Mouse (Mus musculus): ENCODE data around the gene Prep. TPM values are rescaled to one million over a fixed set of nuclear protein-coding genes. Genes with fewer than 3 reads are reported as not detected.

Gene Prep
- polyA plus RNA-seq, 1 experiment = 5.2 TPM

DNA sequence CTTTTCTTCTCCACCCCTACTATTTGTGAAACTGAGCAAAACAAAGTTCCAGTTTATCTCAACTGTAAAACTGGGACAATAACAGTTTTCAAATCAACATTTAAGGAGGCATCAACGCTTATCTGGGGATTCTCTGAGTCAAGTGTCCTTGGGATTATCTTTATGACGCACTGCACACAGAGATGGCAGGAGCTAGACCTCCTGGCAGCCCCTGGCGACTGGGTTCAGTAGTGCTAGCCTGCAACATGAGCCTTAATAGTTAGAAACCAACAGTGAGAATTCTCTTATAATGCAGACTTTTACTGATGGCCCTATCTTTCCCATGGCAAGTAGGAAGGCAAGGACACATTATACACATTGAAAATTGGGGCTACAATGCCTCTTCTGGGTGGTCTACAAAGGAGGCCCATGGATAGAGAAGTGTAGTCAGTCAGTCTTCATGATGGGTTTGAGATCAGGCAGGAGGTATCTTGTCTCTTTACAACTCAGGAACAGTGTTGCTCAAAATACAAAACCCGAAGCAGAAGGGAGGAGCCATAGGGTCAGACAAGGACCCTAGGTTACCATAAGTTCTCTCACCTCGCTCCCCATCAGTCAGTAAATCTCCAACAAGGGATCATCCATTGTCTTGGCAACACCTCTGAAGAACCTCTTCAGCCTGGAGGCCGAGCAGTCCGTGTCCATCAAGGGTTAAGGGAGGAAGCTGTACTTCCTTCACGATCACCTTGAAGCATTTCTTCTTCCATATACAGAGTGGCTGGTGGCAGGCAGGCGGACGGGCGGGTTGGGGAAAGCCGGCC is 672 bp upstream of the Prep start:
- Histone ChIP-seq H3K4me3 (ENCODE audit: extremely low read depth, insufficient read depth, insufficient read length) (peak overlapping the region; percentile 82), H3K27me3 (ENCODE audit: control insufficient read depth, insufficient read depth, low read length) (no peaks in the 10 kb centered on the region), H3K36me3 (ENCODE audit: control insufficient read depth, insufficient read depth, low read length) (no peaks in the 10 kb centered on the region), H3K27ac (ENCODE audit: insufficient read depth, low read length) (peak overlapping the region; percentile 82), H3K4me1 (ENCODE audit: control insufficient read depth, insufficient read depth, insufficient read length) (peaks cover 3% of the 10 kb centered on the region; the same call in 1 of the 2 replicates)
- DNase-seq (ENCODE audit: low read depth in 1 of 2, low spot score in 2 of 2) = no peak
- TF ChIP-seq POLR2A (IDR thresholded peaks at IDR 0.05; ENCODE audit: low read depth, low read length) (no peak), CTCF (IDR thresholded peaks at IDR 0.05; ENCODE audit: extremely low read depth, insufficient read depth, insufficient read length, insufficient replicate concordance) (no peak)
- WGBS = 16% methylated on average over 12 of the region's 12 CpGs

DNA sequence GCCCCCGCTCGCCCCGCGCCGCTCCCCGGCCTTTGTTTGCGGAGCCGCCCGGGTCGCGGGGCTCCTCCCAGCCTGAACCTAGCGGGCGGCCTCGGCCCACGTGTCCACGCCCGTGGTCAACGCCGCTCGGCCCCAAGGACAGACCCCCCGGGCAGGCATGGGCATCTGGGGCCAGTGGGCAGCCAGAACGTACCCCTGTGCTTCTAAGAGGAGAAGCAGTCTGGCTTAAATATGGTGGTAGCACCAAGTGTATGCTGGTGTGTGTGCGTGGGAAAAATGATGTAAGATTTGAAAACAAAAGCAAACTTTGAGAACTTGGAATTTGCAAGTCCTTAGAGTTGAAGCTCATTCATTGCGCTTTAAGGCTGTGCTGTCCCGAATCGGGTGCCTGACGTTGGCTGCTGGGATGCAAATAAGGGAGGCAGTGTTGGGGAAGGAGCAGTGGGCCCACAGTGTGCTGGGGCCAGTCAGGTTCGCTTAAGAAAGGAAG is 478 bp downstream of the Prep start:
- Histone ChIP-seq H3K36me3 (ENCODE audit: control insufficient read depth, insufficient read depth, low read length) (no peaks in the 10 kb centered on the region), H3K4me3 (ENCODE audit: extremely low read depth, insufficient read depth, insufficient read length) (peak overlapping the region; percentile 82), H3K27ac (ENCODE audit: insufficient read depth, low read length) (0 out of 2 replicates have a peak overlapping the region, but pooled peaks have one; percentile 47), H3K4me1 (ENCODE audit: control insufficient read depth, insufficient read depth, insufficient read length) (peaks cover 3% of the 10 kb centered on the region; the same call in 1 of the 2 replicates), H3K27me3 (ENCODE audit: control insufficient read depth, insufficient read depth, low read length) (no peaks in the 10 kb centered on the region)
- 1% methylated on average over 28 of the region's 28 CpGs for WGBS
- DNase-seq (ENCODE audit: low read depth in 1 of 2, low spot score in 2 of 2) = peak in 1 of 2 experiments; percentile 19
- TF ChIP-seq CTCF (IDR thresholded peaks at IDR 0.05; ENCODE audit: extremely low read depth, insufficient read depth, insufficient read length, insufficient replicate concordance) (no peak), POLR2A (IDR thresholded peaks at IDR 0.05; ENCODE audit: low read depth, low read length) (no peak)

DNA sequence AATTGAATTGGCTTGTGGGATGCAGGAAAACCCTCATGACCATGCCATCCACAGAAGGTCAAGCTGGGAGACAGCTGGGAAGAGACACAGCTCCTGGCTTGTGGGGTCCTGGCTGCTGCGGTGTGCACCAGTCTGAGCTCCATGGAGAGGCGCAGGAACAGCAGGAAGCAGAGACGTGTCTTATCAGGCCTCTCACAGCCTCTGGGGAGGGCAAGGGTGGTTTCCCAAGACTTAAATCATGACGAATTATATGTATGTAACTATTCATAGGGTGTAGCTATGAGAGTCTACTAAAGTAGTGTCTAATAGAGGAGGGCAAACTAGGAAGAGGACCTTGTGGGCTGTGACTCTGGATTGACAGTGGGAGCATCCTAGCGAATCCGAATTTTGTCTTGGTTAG is 2.6 kb downstream of the Prep start:
- no peak for DNase-seq (ENCODE audit: low read depth in 1 of 2, low spot score in 2 of 2)
- TF ChIP-seq POLR2A (IDR thresholded peaks at IDR 0.05; ENCODE audit: low read depth, low read length) = no peak
- TF ChIP-seq CTCF (IDR thresholded peaks at IDR 0.05; ENCODE audit: extremely low read depth, insufficient read depth, insufficient read length, insufficient replicate concordance) = no peak

DNA sequence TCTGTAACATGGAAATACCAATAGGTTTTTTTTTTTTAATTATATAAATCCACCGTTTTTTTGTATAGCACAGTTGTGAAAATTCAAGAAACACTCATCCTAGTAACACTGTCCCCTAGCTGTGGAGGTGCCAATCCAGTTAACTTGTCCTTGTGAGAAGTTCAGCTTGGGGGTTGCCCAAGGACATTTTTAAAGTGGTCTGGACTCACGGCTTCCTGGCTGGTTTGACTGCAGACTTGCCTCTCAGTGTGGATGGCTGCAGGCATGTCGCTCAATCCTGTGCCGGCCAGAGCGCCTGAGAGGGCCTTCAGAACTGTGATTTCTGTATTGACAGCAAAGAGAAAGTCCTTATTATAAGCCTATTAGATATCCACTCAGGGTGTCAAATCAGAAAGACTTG is 3.4 kb downstream of the Prep start:
- WGBS = 94% methylated on average over 5 of the region's 5 CpGs
- H3K27me3 ChIP-seq (ENCODE audit: control insufficient read depth, insufficient read depth, low read length) = no peaks in the 10 kb centered on the region

More for the DNA sequence above, 2.6 kb downstream of the Prep start:
- Histone ChIP-seq H3K4me1 (ENCODE audit: control insufficient read depth, insufficient read depth, insufficient read length) (peaks cover 3% of the 10 kb centered on the region; the same call in 1 of the 2 replicates), H3K27ac (ENCODE audit: insufficient read depth, low read length) (no peak overlapping the region), H3K36me3 (ENCODE audit: control insufficient read depth, insufficient read depth, low read length) (peaks cover 5% of the 10 kb centered on the region), H3K4me3 (ENCODE audit: extremely low read depth, insufficient read depth, insufficient read length) (no peak overlapping the region), H3K27me3 (ENCODE audit: control insufficient read depth, insufficient read depth, low read length) (no peaks in the 10 kb centered on the region)
- WGBS = 61% methylated on average over 6 of the region's 6 CpGs

DNA sequence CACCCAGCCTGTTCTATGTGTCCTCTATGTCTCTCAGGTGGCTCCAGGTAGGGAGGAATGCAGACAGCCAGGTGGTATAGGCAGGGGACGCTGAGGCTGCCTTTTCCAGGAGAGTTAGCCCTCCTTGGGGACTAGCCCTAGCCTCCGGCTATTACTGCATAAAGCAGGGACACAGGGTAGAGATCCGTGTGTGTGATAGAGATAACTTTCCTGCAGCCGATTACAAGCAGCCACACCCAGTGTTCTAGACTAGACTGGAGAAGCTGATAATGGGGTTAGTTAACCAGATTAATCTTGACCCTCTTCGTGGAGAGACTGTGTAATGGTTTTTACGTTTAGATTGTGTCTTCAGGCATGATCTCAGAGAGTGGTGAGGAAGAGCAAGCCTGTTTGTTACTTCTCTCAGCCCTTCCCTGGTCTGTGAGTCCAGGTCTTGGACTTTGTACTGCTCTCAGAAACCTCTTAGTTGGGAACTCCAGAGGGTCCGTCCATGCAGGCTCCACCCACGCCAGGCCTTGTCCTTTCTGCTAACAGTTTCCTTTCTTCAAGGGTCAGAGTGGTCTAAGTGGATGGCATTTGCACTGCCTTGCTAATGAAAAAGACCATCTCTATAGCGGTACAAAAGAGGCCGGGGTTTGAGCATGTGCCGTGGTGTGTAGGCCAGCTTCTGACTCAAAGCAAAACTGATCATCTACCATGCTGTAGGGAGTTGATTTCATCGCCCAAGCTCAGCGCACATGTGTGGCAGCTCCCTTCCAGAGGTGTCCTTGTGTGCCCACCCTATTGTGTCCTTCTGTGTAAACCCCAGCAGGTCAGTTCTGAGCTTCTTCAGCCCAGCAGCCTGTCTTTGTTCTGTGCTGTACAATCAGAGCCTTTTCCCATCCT is 4.2 kb downstream of the Prep start:
- H3K27ac ChIP-seq (ENCODE audit: insufficient read depth, low read length) = no peak overlapping the region
- TF ChIP-seq CTCF (IDR thresholded peaks at IDR 0.05; ENCODE audit: extremely low read depth, insufficient read depth, insufficient read length, insufficient replicate concordance) (no peak), POLR2A (IDR thresholded peaks at IDR 0.05; ENCODE audit: low read depth, low read length) (no peak)
- no peak for DNase-seq (ENCODE audit: low read depth in 1 of 2, low spot score in 2 of 2)
- peaks cover 5% of the 10 kb centered on the region for H3K36me3 ChIP-seq (ENCODE audit: control insufficient read depth, insufficient read depth, low read length)
- no peaks in the 10 kb centered on the region for H3K27me3 ChIP-seq (ENCODE audit: control insufficient read depth, insufficient read depth, low read length)
- no peak overlapping the region for H3K4me3 ChIP-seq (ENCODE audit: extremely low read depth, insufficient read depth, insufficient read length)
- peaks cover under 1% of the 10 kb centered on the region; the same call in 1 of the 2 replicates for H3K4me1 ChIP-seq (ENCODE audit: control insufficient read depth, insufficient read depth, insufficient read length)
- WGBS = 87% methylated on average over 13 of the region's 13 CpGs

More for the DNA sequence above, 3.4 kb downstream of the Prep start:
- no peak for TF ChIP-seq CTCF (IDR thresholded peaks at IDR 0.05; ENCODE audit: extremely low read depth, insufficient read depth, insufficient read length, insufficient replicate concordance)
- TF ChIP-seq POLR2A (IDR thresholded peaks at IDR 0.05; ENCODE audit: low read depth, low read length) = no peak
- Histone ChIP-seq H3K36me3 (ENCODE audit: control insufficient read depth, insufficient read depth, low read length) (peaks cover 5% of the 10 kb centered on the region), H3K27ac (ENCODE audit: insufficient read depth, low read length) (no peak overlapping the region), H3K4me3 (ENCODE audit: extremely low read depth, insufficient read depth, insufficient read length) (no peak overlapping the region), H3K4me1 (ENCODE audit: control insufficient read depth, insufficient read depth, insufficient read length) (peaks cover 3% of the 10 kb centered on the region; the same call in 1 of the 2 replicates)
- no peak for DNase-seq (ENCODE audit: low read depth in 1 of 2, low spot score in 2 of 2)

DNA sequence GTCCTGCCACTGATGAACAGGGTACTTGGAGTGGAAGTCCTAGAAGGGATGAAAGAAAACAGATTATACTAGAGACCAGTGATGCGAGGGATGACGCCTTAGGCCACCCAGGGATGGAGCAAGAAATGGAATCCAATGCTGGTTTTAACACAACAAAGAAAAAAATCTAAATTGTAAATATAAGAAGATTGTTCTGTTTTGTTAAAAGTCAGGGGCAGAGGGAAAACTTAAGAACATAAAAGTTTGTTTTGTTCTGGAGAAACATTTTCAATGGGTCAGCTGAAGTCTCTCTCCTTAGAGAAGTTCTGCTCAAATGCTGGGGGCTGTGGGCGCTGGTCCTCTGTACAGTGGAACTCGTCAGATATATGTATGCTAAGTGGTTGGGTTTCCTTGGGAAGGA is 5.3 kb downstream of the Prep start:
- Histone ChIP-seq H3K27me3 (ENCODE audit: control insufficient read depth, insufficient read depth, low read length) (no peaks in the 10 kb centered on the region), H3K4me3 (ENCODE audit: extremely low read depth, insufficient read depth, insufficient read length) (no peak overlapping the region), H3K36me3 (ENCODE audit: control insufficient read depth, insufficient read depth, low read length) (peaks cover 5% of the 10 kb centered on the region), H3K27ac (ENCODE audit: insufficient read depth, low read length) (no peak overlapping the region), H3K4me1 (ENCODE audit: control insufficient read depth, insufficient read depth, insufficient read length) (no peaks in the 10 kb centered on the region; the same call in 1 of the 2 replicates)
- WGBS = 90% methylated on average over 4 of the region's 4 CpGs
- DNase-seq (ENCODE audit: low read depth in 1 of 2, low spot score in 2 of 2) = no peak
- TF ChIP-seq POLR2A (IDR thresholded peaks at IDR 0.05; ENCODE audit: low read depth, low read length) (no peak), CTCF (IDR thresholded peaks at IDR 0.05; ENCODE audit: extremely low read depth, insufficient read depth, insufficient read length, insufficient replicate concordance) (no peak)

Measured in spleen, adult 2 months (tissue).